ENCODE assay signal across 13 mouse cellular contexts in the genomic region with DNA sequence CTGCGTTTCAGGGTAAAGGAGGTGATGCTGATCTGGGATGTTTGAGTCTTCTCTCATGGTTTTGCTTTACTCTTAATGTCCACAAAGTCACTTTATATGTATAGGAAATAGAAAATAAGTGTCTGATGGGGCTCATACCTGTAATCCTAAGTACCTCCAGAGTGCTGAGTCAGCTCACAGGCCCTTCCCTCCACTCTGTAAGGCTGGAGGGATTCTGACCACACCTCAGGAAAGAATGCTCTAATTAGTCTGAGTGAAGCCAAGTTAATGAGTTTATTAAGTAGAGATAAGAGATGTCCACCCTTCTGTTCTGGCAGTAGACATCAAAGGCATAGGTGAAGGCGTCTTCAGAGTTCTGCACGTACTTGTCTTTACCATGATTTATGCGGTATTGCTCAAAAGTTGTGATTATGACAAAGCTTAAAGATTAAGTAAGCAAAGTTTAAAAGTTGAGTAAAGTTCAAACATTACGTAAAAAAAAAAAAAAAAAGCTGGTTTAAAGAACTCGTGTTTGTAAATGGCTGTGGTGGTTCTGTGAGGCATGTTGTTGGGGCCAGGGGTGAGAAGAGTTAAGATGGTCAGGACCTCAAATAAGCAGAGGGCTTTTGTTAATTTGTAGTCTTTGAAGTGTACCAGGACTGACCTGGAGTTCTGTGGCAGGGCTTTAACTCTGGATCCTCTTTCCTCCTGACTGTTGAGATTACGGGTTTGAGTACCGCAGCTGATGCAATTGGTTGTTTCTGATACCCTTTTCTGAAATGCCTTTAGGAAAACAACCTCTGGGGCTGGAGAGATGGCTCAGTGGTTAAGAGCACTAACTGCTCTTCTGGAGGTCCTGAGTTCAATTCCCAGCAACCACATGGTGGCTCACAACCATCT. TPM values are rescaled to one million over a fixed set of nuclear protein-coding genes. Genes with fewer than 3 reads are reported as not detected.
DNase-seq lines count a peak whose midpoint lies in the region; ATAC-seq and TF ChIP-seq lines count a peak whose summit lies in the region.
"Had no signal": no experiment of that assay in that cellular context is flagged by ENCODE, and none has a peak within 500 bp of the region (broad histone marks: within the 10 kb centered on the region; RNA-seq: fewer than 3 reads in every experiment).

No protein-coding gene starts in this region.

- no peak for ATAC-seq in heart, embryonic 11.5 days (replicated peaks; ENCODE audit: insufficient number of reproducible peaks, low FRiP score, low TSS enrichment)
- no peak for ATAC-seq in lung, postnatal 0 days

- H3K9ac ChIP-seq in heart, embryonic 11.5 days (ENCODE audit: low read depth, low read length), result no peak overlapping the region
- H3K9ac ChIP-seq in lung, postnatal 0 days (replicated peaks; ENCODE audit: low read depth), result no peak overlapping the region

- H3K4me3 ChIP-seq in heart, embryonic 11.5 days (ENCODE audit: low read depth, low read length), result peak overlapping the region; percentile 61
- no peak overlapping the region for H3K4me3 ChIP-seq in lung, postnatal 0 days (ENCODE audit: low read depth, low read length)
- H3K4me3 ChIP-seq in myocyte, result peak overlapping the region; percentile 27

- H3K36me3 ChIP-seq in heart, embryonic 11.5 days (ENCODE audit: control insufficient read depth, insufficient read depth, low read length), result no peaks in the 10 kb centered on the region
- no peaks in the 10 kb centered on the region for H3K36me3 ChIP-seq in lung, postnatal 0 days (ENCODE audit: insufficient read depth, low read length)
- H3K36me3 ChIP-seq in myocyte (ENCODE audit: control insufficient read depth, insufficient read depth), result no peaks in the 10 kb centered on the region
- H3K36me3 ChIP-seq: midbrain, embryonic 10.5 days had no signal

- no peak for DNase-seq in heart, postnatal 10 days
- peak; percentile 52 for DNase-seq in lung, postnatal 0 days (ENCODE audit: low spot score)
- no peak for DNase-seq in lung, postnatal 4 days
- DNase-seq in induced T-regulatory cell, adult 2 months (ENCODE audit: low read depth), result peak; percentile 19
- no peak for DNase-seq in layer of hippocampus, adult 18-20 months (ENCODE audit: low spot score in 2 of 2)
- no peak for DNase-seq in embryo, embryonic 11 days
- DNase-seq: adrenal gland, postnatal 25 days had no signal

- no peak for TF ChIP-seq CTCF in lung, postnatal 0 days (IDR thresholded peaks at IDR 0.05)

- H3K79me2 ChIP-seq in myocyte (ENCODE audit: control insufficient read depth, insufficient read depth), result peaks cover 87% of the 10 kb centered on the region

- H3K9me3 ChIP-seq in heart, embryonic 11.5 days (replicated peaks; ENCODE audit: control insufficient read depth, low read length), result no peaks in the 10 kb centered on the region
- no peaks in the 10 kb centered on the region for H3K9me3 ChIP-seq in lung, postnatal 0 days (ENCODE audit: low read length)
- H3K9me3 ChIP-seq: midbrain, embryonic 10.5 days had no signal

- H3K27ac ChIP-seq in heart, embryonic 11.5 days (ENCODE audit: low read depth, low read length), result peak overlapping the region; percentile 97
- no peak overlapping the region for H3K27ac ChIP-seq in lung, postnatal 0 days (ENCODE audit: low read length)

- H3K27me3 ChIP-seq in heart, embryonic 11.5 days (ENCODE audit: control insufficient read depth, insufficient read depth, low read length), result no peaks in the 10 kb centered on the region
- H3K27me3 ChIP-seq in lung, postnatal 0 days (replicated peaks; ENCODE audit: insufficient read depth, low read length), result no peaks in the 10 kb centered on the region
- no peaks in the 10 kb centered on the region for H3K27me3 ChIP-seq in myocyte (ENCODE audit: control insufficient read depth, insufficient read depth, insufficient read length)

- intact Hi-C loops in heart, postnatal 10 days (cut with DNase I), result no loop called here

- TF ChIP-seq EP300 in lung, postnatal 0 days (IDR thresholded peaks at IDR 0.05), result no peak

- peaks cover 28% of the 10 kb centered on the region for H3K4me1 ChIP-seq in heart, embryonic 11.5 days (ENCODE audit: control insufficient read depth, insufficient read depth, low read length)
- peaks cover 28% of the 10 kb centered on the region for H3K4me1 ChIP-seq in lung, postnatal 0 days (ENCODE audit: insufficient read depth, low read depth, low read length)

- TF ChIP-seq POLR2A in myocyte (IDR thresholded peaks at IDR 0.05; ENCODE audit: insufficient read length, low read depth), result no peak

- H3K4me2 ChIP-seq in heart, embryonic 11.5 days, result peak overlapping the region; percentile 96
- no peak overlapping the region for H3K4me2 ChIP-seq in lung, postnatal 0 days (replicated peaks; ENCODE audit: low read depth, low read length)
- peak overlapping the region; percentile 65 for H3K4me2 ChIP-seq in myocyte (ENCODE audit: low read depth)

- 69% methylated on average over 8 of the region's 8 CpGs for WGBS in heart, embryonic 11.5 days (ENCODE audit: insufficient replicate concordance)
- 58% methylated on average over 8 of the region's 8 CpGs for WGBS in lung, postnatal 0 days

- H3ac ChIP-seq in myocyte (ENCODE audit: control insufficient read depth, insufficient read length), result no peak overlapping the region

TF ChIP-seq in myocyte, 11 proteins besides CTCF, POLR2A, EP300 and RAD21:
- no peak for TF ChIP-seq POLR2AphosphoS2 (IDR thresholded peaks at IDR 0.05; ENCODE audit: insufficient read length, low read depth)
- no peak for TF ChIP-seq USF1 (IDR thresholded peaks at IDR 0.05; ENCODE audit: low read depth)
- TF ChIP-seq REST (IDR thresholded peaks at IDR 0.05; ENCODE audit: insufficient read depth, insufficient read length), result no peak
- TF ChIP-seq TCF12 (IDR thresholded peaks at IDR 0.05; ENCODE audit: insufficient read depth, poor library complexity, severe bottlenecking), result no peak
- TF ChIP-seq SRF (IDR thresholded peaks at IDR 0.05; ENCODE audit: control insufficient read depth, insufficient read length, low read depth), result no peak
- no peak for TF ChIP-seq CEBPB (IDR thresholded peaks at IDR 0.05; ENCODE audit: insufficient read depth, poor library complexity, severe bottlenecking)
- TF ChIP-seq E2F4 (IDR thresholded peaks at IDR 0.05; ENCODE audit: insufficient read depth), result no peak
- TF ChIP-seq TCF3 (IDR thresholded peaks at IDR 0.05; ENCODE audit: insufficient read length, low read depth), result no peak
- TF ChIP-seq MYOD1 (IDR thresholded peaks at IDR 0.05; ENCODE audit: control insufficient read depth in 1 of 3, insufficient read length in 2 of 3, low read depth in 2 of 3), result no peak
- TF ChIP-seq MYOG (IDR thresholded peaks at IDR 0.05; ENCODE audit: control insufficient read depth in 1 of 3, insufficient read depth in 1 of 3, insufficient read length in 2 of 3, low read depth in 2 of 3), result no peak
- TF ChIP-seq MAX (IDR thresholded peaks at IDR 0.05; ENCODE audit: low read depth), result no peak

RNA-seq across cellular contexts. Expression of gene Ncoa4, which starts 4.7 kb away (rescaled TPM):
- 145 and 157 TPM in 2 replicates for polyA plus RNA-seq in heart, embryonic 11.5 days (2014; fragmentation: Nextera tagmentation; extraction: Ambion mirVana)
- 100 to 1,000 TPM; 112 to 129 TPM for total RNA-seq in heart, postnatal 10 days (2021)
- 73.5 and 76.5 TPM in 2 replicates for polyA plus RNA-seq in lung, postnatal 0 days (2015; fragmentation: Nextera tagmentation; extraction: Ambion mirVana)
- polyA plus RNA-seq in myocyte (2012; fragmentation: generic; extraction: Trizol), result 20.2 TPM
- total RNA-seq in layer of hippocampus, adult 18-20 months (2021), result 100 to 1,000 TPM; 107 to 112 TPM

RNA-seq across cellular contexts. Expression of gene Msmb, which starts 22.6 kb away (rescaled TPM):
- not detected in 2 replicates for polyA plus RNA-seq in heart, embryonic 11.5 days (2014; fragmentation: Nextera tagmentation; extraction: Ambion mirVana)
- not detected for total RNA-seq in heart, postnatal 10 days (2021)
- not detected in 2 replicates for polyA plus RNA-seq in lung, postnatal 0 days (2015; fragmentation: Nextera tagmentation; extraction: Ambion mirVana)
- not detected for polyA plus RNA-seq in myocyte (2012; fragmentation: generic; extraction: Trizol)
- not detected for total RNA-seq in layer of hippocampus, adult 18-20 months (2021)
- total RNA-seq: adrenal gland, postnatal 25 days; common myeloid progenitor, adult 5-6 weeks; gastrocnemius, adult 8-10 months had no signal
- polyA plus RNA-seq: CD4-positive, CD25-positive, alpha-beta regulatory T cell, adult 4 months; midbrain, embryonic 10.5 days had no signal

RNA-seq across cellular contexts. Expression of gene Timm23, which starts 37.3 kb away (rescaled TPM):
- 322 and 324 TPM in 2 replicates for polyA plus RNA-seq in heart, embryonic 11.5 days (2014; fragmentation: Nextera tagmentation; extraction: Ambion mirVana)
- total RNA-seq in heart, postnatal 10 days (2021), result 100 to 1,000 TPM; 159 to 184 TPM
- polyA plus RNA-seq in lung, postnatal 0 days (2015; fragmentation: Nextera tagmentation; extraction: Ambion mirVana), result 151 and 160 TPM in 2 replicates
- polyA plus RNA-seq in myocyte (2012; fragmentation: generic; extraction: Trizol), result 242 TPM
- 10 to 100 TPM; 72.7 to 74.1 TPM for total RNA-seq in layer of hippocampus, adult 18-20 months (2021)

RNA-seq across cellular contexts. Expression of gene Parg, which starts 37.3 kb away (rescaled TPM):
- polyA plus RNA-seq in heart, embryonic 11.5 days (2014; fragmentation: Nextera tagmentation; extraction: Ambion mirVana), result 33.4 and 36.7 TPM in 2 replicates
- 10 to 100 TPM; 24.3 to 29.6 TPM for total RNA-seq in heart, postnatal 10 days (2021)
- 16.5 and 20.2 TPM in 2 replicates for polyA plus RNA-seq in lung, postnatal 0 days (2015; fragmentation: Nextera tagmentation; extraction: Ambion mirVana)
- 10.5 TPM for polyA plus RNA-seq in myocyte (2012; fragmentation: generic; extraction: Trizol)
- total RNA-seq in layer of hippocampus, adult 18-20 months (2021), result 10 to 100 TPM; 39.2 to 47.4 TPM

Comparison
In these comparisons a context has a peak if more than half of its experiments do, and no peak if none do; other contexts are left out.
1. DNase-seq: peak in lung, postnatal 0 days (single experiment) and induced T-regulatory cell, adult 2 months (single experiment); none in heart, postnatal 10 days (0 of 2), lung, postnatal 4 days (0 of 2), layer of hippocampus, adult 18-20 months (0 of 2) and embryo, embryonic 11 days (single experiment).